Mouse (Mus musculus) lung, postnatal 14 days (tissue): ENCODE measurements at regions not wholly inside any gene's neighbourhood (a gene's known extent, or its start where the extent isn't known, plus 50 kb on each side); places are given as distances from the start of the nearest gene placed in this dataset.
"Not testable (repeated sequence)": the region's sequence is repeated elsewhere in the genome, so short reads cannot be mapped to it uniquely, and the experiment has no call there.

Source experiments
- DNase-seq: peaks from one replicate; pipeline ENCODE4 v3.0.0; 2021

DNA sequence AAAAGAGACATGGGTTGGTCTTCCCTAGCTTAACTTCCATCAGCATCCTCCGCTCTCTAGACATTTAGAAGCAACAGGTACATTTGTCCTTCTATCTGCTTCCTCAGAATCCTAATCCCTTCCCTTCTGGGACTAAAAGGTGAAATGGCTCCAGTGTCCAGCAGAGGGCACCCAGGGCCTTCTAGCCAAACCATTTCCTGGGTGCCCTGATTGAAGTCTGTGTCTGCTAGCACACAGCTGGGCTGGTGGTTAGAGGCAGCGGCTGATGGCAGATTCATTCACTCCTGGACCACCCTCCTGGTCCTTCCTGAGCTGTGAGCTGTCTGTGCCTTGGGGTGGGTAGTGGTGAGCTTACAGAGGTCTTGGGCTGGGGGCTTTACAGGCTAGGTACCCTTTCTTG lies 76.5 kb upstream of the Col13a1 start:
- DNase-seq = peak; percentile 65

DNA sequence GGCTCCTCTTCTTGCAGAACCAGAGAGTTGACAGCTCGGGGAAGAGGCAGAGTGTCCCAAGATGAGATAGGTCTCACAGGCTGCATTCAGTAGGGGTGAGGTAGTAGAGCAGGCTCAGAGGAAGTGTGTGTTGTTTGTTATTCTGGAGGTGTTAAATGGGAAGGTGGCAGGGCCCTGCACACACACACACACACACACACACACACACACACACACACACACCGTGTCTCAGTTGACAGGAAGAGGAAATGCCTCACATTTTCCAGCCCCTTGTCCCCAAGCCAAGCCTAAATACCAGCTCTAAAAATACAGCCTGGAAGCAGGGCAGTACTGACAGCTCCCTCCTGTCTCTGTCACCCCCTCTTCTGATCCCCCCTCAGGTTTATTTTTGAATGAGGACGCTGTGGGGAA lies 70.9 kb upstream of the Col13a1 start:
- DNase-seq = peak; percentile 76

DNA sequence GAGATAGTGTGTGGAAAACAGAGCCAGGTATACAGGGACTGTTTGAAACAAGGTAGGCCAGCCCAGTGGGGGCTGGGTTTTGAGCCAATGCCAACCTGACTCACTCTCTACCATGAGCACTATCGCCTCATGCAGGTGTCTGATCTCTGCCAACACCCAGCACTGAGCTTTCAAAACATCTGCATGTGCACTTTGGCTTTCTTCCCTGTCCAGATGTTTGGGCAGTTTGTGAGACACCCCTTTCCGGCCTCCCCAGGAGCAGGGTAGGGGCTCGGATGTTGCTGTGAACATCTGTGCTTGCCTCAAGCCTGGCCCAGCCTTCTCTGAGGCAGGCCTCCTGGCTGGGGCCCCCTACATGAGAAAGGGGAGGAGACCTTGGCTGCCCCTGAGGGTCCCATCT lies 65.5 kb upstream of the Col13a1 start:
- DNase-seq = peak; percentile 59

DNA sequence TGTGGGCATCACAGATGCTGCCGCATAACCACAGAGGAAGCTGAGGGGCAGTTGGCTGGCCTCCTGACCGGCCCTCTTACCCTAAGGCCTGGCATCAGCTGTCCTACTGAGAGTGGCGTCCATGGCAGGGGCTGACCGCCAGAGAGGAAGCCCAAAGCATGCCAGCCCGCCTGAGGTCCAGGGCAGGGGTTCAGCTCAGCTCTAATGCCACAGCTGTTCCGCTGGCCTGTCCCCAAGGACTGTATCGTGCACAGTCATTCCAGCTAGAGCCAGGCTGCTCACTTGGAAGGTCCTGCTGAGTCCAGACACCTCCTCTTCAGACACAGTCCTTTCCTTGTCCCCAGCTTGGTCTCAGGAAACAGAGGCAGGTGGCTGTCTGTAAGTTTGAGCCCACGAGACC lies 61.0 kb upstream of the Col13a1 start:
- DNase-seq = no peak

DNA sequence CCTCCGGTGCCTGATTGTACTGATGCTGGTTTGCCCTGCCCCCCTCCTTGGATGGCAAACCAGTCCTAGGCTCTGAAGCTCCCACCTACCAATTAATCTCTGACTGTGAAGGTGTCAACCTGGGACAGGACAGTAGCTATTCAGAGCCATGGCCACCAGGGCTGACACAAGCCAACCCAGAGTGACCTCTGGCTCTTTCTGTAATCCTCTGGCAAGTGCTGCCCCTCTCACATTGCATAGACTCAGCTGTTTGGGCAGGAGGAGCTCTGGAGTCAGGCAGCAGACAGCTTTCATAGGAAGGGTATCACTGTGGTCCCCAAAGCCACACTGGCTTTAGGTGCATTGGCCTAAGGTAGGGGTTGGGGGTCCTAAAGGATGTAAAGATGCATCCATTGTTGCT lies 59.7 kb upstream of the Col13a1 start:
- DNase-seq = no peak

DNA sequence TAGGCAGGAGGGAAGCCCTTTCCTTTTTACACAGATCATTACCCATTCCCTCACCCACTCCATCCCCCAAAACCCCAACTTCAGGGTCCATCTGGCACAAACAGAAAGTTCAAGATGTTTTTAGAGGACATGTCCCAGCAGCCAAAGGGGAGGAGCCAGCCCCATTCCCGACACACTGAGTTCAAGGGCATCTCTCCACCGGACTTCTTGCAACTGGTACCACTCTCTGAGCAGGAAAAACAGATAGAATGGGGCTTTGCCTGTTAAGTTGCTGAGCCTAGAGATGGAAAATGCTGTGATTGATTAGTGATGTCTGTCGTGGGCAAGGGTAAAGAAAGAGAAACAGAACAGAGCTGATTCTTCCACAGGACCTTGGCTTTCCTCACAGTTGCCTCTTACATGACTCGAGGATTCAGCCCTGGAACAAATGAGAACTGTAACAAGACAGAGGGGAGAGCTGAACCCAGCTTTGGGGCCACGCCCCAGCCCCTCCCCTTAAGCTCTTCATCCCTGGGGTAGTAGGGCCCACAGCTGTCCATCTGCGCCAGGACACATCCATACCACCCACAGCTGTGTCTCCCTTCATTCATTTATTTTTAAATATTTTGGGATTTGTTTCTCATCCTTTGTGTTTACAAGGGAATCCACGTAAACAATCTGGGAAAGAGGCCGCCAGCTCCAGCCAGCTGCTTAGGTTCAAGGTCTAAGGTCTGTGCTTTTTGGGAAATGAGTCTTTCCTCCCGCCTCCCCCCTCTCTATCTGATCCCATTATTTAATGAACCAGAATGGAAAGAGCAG lies 58.7 kb upstream of the Col13a1 start:
- DNase-seq = peak; percentile 30

DNA sequence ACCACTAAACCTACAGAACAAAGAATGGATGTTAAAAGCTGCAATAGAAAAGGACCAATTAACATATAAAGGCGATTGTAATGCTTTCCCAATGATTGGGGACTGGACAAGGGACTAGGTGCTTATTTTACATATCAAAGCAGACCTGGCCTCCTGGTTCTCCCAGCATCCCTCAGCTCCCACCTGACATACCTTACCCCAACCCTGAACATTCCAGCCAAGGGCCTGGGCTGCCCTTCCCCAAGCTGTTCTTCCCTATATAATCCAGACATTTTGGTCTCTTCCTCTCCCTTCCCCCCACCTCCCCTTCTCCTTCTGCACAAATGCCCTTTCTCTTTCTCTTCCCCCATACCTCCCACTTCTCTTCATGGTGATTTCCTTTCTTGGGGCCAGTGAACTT lies 57.9 kb upstream of the Col13a1 start:
- DNase-seq = no peak

DNA sequence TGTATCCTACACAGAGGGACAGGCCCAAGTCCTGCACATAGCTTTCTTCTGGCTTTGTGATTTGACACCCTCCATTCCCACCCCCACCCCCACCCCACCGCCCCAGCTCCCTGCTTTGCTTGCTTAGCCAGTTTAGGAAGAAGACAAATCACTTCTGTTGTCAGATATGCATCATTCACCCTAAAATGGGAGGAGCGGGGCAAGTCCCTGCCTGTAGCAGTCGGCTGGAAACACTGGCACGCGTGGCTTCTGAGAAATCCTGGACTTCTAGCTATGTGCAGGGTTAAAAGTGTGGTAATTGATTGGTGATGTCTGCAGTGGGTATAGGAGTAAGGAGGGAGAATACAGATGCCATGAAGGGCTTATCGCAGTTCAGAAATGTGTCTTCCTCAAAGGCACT lies 55.4 kb upstream of the Col13a1 start:
- no peak for DNase-seq

DNA sequence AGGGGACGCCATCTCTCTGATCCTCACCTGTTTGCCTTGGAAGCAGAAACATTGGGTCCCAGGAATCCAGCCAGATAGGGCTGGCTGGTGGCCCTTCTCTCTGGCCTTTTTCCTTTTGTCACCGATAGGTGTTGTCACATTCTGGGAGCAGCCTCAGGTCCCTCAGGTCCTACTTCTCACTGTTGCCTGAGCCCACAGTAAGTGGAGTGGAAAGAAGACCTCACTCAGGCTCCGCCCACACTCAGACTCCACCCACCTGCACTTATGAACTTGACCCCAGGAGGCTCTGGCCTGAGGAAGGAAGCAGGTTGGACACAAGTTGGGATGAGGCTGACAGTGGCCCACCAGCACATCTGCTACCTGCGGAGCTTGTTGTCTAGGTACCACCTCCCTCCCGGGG lies 54.8 kb upstream of the Col13a1 start:
- DNase-seq = no peak

DNA sequence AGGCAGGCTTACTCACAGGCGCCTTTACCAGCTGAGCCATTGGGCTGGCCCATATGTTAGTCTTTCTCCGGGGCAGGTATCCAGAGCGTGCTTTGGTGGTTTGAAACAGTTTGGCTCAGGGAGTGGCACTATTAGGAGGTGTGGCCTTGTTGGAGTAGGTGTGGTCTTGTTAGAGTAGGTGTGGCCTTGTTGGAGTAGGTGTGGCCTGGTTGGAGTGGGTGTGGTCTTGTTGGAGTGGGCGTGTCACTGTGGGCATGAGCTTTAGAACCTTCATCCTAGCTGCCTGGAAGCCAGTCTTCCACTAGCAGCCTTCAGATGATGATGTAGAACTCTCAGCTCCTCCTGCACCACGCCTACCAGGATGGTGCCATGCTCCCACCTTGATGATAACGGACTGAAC lies 53.1 kb upstream of the Col13a1 start:
- DNase-seq = not testable (repeated sequence)

DNA sequence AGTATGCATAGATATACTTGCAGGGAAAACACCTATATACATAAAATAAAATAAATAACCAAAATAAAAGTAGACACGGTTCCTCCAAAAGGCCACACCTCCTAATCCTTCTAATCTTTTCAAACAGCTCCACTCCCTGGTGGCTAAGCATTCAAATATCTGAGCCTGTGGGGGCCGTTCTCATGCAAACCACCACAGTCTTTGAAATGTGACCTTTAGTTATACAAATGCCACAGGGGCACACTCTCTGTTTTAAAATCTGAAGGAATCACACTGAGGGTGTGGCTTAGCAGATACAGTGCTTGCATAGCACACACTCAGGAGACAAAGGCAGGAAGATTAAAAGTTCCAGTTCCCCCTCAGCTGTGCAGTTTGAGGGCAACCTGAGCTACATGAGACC lies 50.4 kb upstream of the Col13a1 start:
- no peak for DNase-seq
